Mouse (Mus musculus) MEL (cell line): Measurements from ENCODE around the gene Arhgef3. TPM values are rescaled to one million over a fixed set of nuclear protein-coding genes. Genes with fewer than 3 reads are reported as not detected.
"Not testable (repeated sequence)": the region's sequence is repeated elsewhere in the genome, so short reads cannot be mapped to it uniquely, and the experiment has no call there.

Experiments used
- DNase-seq: peaks from one replicate; pipeline ENCODE4 v3.0.0; 2011; ENCODE audit warnings: low read depth, low spot score
- H3K27ac ChIP-seq: 2 replicates; pipeline ENCODE4 v1.5.1; 2012; ENCODE audit warnings: low read depth, mild to moderate bottlenecking, control low read depth, low read length, moderate library complexity; ENCODE audit not compliant: control insufficient read depth
- H3K27me3 ChIP-seq, 2 experiments: fragments of 150-350 bp in 1 of 2; sonication (generic) in 1 of 2; 2 replicates each; pipeline ENCODE4 v1.6.1; 2012; ENCODE audit warnings: low read length in 2 of 2, mild to moderate bottlenecking in 2 of 2, improper control_type of control experiment in 1 of 2, moderate library complexity in 1 of 2; ENCODE audit not compliant: insufficient read depth in 2 of 2, control insufficient read depth in 1 of 2
- H3K36me3 ChIP-seq, 2 experiments: 2 replicates each; pipeline ENCODE4 v1.6.1; 2012 to 2014; ENCODE audit warnings: low read length in 2 of 2, improper control_type of control experiment in 1 of 2, inconsistent platforms in 1 of 2, mild to moderate bottlenecking in 1 of 2; ENCODE audit not compliant: insufficient read depth in 2 of 2, control insufficient read depth in 1 of 2
- H3K4me1 ChIP-seq, 2 experiments: fragments of 150-350 bp in 1 of 2; sonication (generic) in 1 of 2; 2 replicates each; pipeline ENCODE4 v1.6.1; 2012; ENCODE audit warnings: low read length in 2 of 2, improper control_type of control experiment in 1 of 2, mild to moderate bottlenecking in 1 of 2; ENCODE audit not compliant: insufficient read depth in 2 of 2, control insufficient read depth in 1 of 2
- H3K4me3 ChIP-seq, 2 experiments: fragments of 150-350 bp in 1 of 2; sonication (generic) in 1 of 2; 2 replicates each; pipeline ENCODE4 v1.5.1; 2012; ENCODE audit warnings: low read depth in 2 of 2, low read length in 2 of 2, mild to moderate bottlenecking in 2 of 2, moderate library complexity in 2 of 2, control low read depth in 1 of 2, improper control_type of control experiment in 1 of 2; ENCODE audit not compliant: control insufficient read depth in 1 of 2, insufficient read depth in 1 of 2
- H3K79me2 ChIP-seq: 2 replicates; pipeline ENCODE4 v1.6.1; 2012; ENCODE audit warnings: mild to moderate bottlenecking, low read length, moderate library complexity; ENCODE audit not compliant: control insufficient read depth, poor library complexity, insufficient read depth
- H3K9ac ChIP-seq: 2 replicates; pipeline ENCODE4 v1.6.1; 2012; ENCODE audit warnings: low read depth, mild to moderate bottlenecking, control low read depth, low read length, moderate library complexity; ENCODE audit not compliant: control insufficient read depth, poor library complexity, severe bottlenecking
- H3K9me3 ChIP-seq: fragments of 150-350 bp; sonication (generic); replicated peaks from 2 replicates; pipeline ENCODE4 v1.6.1; 2012; ENCODE audit warnings: mild to moderate bottlenecking, low read length, improper control_type of control experiment, moderate library complexity; ENCODE audit not compliant: insufficient read depth
- BHLHE40 ChIP-seq: IDR thresholded peaks from 2 replicates; pipeline ENCODE4 v1.6.1; 2012; ENCODE audit warnings: low read depth, mild to moderate bottlenecking, inconsistent platforms, low read length, improper control_type of control experiment, borderline replicate concordance
- CTCF ChIP-seq, 3 experiments: IDR thresholded peaks in 2 of 3; conservative IDR thresholded peaks in 1 of 3; 2 replicates each; pipeline ENCODE4 v1.5.1; 2011 to 2012; ENCODE audit warnings: low read length in 3 of 3, low read depth in 2 of 3, mild to moderate bottlenecking in 2 of 3, improper control_type of control experiment in 1 of 3, inconsistent platforms in 1 of 3, mixed read lengths in 1 of 3, moderate library complexity in 1 of 3; ENCODE audit not compliant: control insufficient read depth in 1 of 3, insufficient read depth in 1 of 3, poor library complexity in 1 of 3, severe bottlenecking in 1 of 3
- GABPA ChIP-seq: IDR thresholded peaks from 2 replicates; pipeline ENCODE4 v1.6.1; 2012; ENCODE audit warnings: low read depth, mild to moderate bottlenecking, inconsistent platforms, low read length, improper control_type of control experiment, moderate library complexity
- KAT2A ChIP-seq: conservative IDR thresholded peaks from 2 replicates; pipeline ENCODE4 v1.6.1; 2012; ENCODE audit warnings: low read depth, low read length, improper control_type of control experiment, inconsistent platforms
- MAFK ChIP-seq: IDR thresholded peaks from 2 replicates; pipeline ENCODE4 v1.6.1; 2011; ENCODE audit warnings: low read depth, mild to moderate bottlenecking, low read length, improper control_type of control experiment, borderline replicate concordance
- MAX ChIP-seq: IDR thresholded peaks from 2 replicates; pipeline ENCODE4 v1.6.1; 2011; ENCODE audit warnings: low read length, improper control_type of control experiment
- MEF2A ChIP-seq: IDR thresholded peaks from 2 replicates; pipeline ENCODE4 v1.6.1; 2014; ENCODE audit warnings: low read depth, mild to moderate bottlenecking, inconsistent platforms, low read length, improper control_type of control experiment; ENCODE audit not compliant: poor library complexity, insufficient replicate concordance, severe bottlenecking; ENCODE audit errors: extremely low read depth
- MXI1 ChIP-seq: IDR thresholded peaks from 2 replicates; pipeline ENCODE4 v1.6.1; 2011; ENCODE audit warnings: mild to moderate bottlenecking, low read depth, low read length, improper control_type of control experiment
- NELFE ChIP-seq: IDR thresholded peaks from 2 replicates; pipeline ENCODE4 v1.6.1; 2011; ENCODE audit warnings: low read depth, low read length, improper control_type of control experiment
- NRF1 ChIP-seq: IDR thresholded peaks from 2 replicates; pipeline ENCODE4 v1.6.1; 2014; ENCODE audit warnings: low read depth, mild to moderate bottlenecking, inconsistent platforms, low read length, improper control_type of control experiment, moderate library complexity; ENCODE audit not compliant: poor library complexity, insufficient read depth, severe bottlenecking
- POLR2A ChIP-seq, 2 experiments: IDR thresholded peaks; 2 replicates each; pipeline ENCODE4 v1.6.1; 2011 to 2012; ENCODE audit warnings: low read length in 2 of 2, mild to moderate bottlenecking in 2 of 2, control low read depth in 1 of 2, improper control_type of control experiment in 1 of 2, low read depth in 1 of 2, moderate library complexity in 1 of 2; ENCODE audit not compliant: control insufficient read depth in 1 of 2, insufficient read depth in 1 of 2, poor library complexity in 1 of 2
- RCOR1 ChIP-seq: IDR thresholded peaks from 2 replicates; pipeline ENCODE4 v1.6.1; 2012; ENCODE audit warnings: low read depth, mild to moderate bottlenecking, inconsistent platforms, low read length, improper control_type of control experiment
- SIN3A ChIP-seq: IDR thresholded peaks from 2 replicates; pipeline ENCODE4 v1.6.1; 2012; ENCODE audit warnings: low read length, improper control_type of control experiment, inconsistent platforms
- SMC3 ChIP-seq: IDR thresholded peaks from 2 replicates; pipeline ENCODE4 v1.6.1; 2011; ENCODE audit warnings: low read depth, low read length, improper control_type of control experiment
- TAL1 ChIP-seq: IDR thresholded peaks from 2 replicates; pipeline ENCODE4 v1.6.1; 2012; ENCODE audit warnings: mild to moderate bottlenecking, inconsistent platforms, low read length, moderate library complexity, mixed read lengths
- TCF12 ChIP-seq: IDR thresholded peaks from 2 replicates; pipeline ENCODE4 v1.6.1; 2014; ENCODE audit warnings: low read depth, mild to moderate bottlenecking, inconsistent platforms, low read length, improper control_type of control experiment, moderate library complexity
- UBTF ChIP-seq: IDR thresholded peaks from 2 replicates; pipeline ENCODE4 v1.6.1; 2012; ENCODE audit warnings: low read depth, mild to moderate bottlenecking, inconsistent platforms, low read length, improper control_type of control experiment, moderate library complexity, borderline replicate concordance; ENCODE audit not compliant: insufficient read depth
- ZC3H11A ChIP-seq: IDR thresholded peaks from 2 replicates; pipeline ENCODE4 v1.6.1; 2012; ENCODE audit warnings: low read depth, mild to moderate bottlenecking, inconsistent platforms, low read length, improper control_type of control experiment
- ZNF384 ChIP-seq: IDR thresholded peaks from 2 replicates; pipeline ENCODE4 v1.6.1; 2012; ENCODE audit warnings: low read depth, mild to moderate bottlenecking, inconsistent platforms, low read length, improper control_type of control experiment
- polyA plus RNA-seq, 2 experiments: library from polyadenylated mRNA; stranded (reverse) in 1 of 2; unstranded in 1 of 2; fragments of >175 nt in 1 of 2; fragments of >200 nt in 1 of 2; gene quantifications; 2 replicates each; pipeline versions ENCODE4 v1.2.1 to v1.2.4; 2012; ENCODE audit warnings: low replicate concordance in 2 of 2, low read depth in 1 of 2; ENCODE audit not compliant: insufficient read length in 2 of 2, insufficient read depth in 1 of 2, missing spikeins in 1 of 2
- total RNA-seq: library from RNA; depleted of rRNA; stranded (reverse); fragments of 300-350 nt; gene quantifications from 2 replicates; pipeline ENCODE4 v1.2.3, GENCODE M21; 2012

Arhgef3 gene
- total and polyA plus RNA-seq, 3 experiments: 2.1 to 2.7 TPM; not detected in 1

- Histone ChIP-seq H3K79me2 (no peaks in the 10 kb centered on the region), H3K27me3 (no peaks in the 10 kb centered on the region), H3K36me3 (no peaks in the 10 kb centered on the region), H3K9me3 (no peaks in the 10 kb centered on the region), H3K4me3 (no peak overlapping the region), H3K4me1 (no peaks in the 10 kb centered on the region)
- TF ChIP-seq MXI1 (no peak), ZC3H11A (no peak), POLR2A (IDR thresholded peaks at IDR 0.05; ENCODE audit: control insufficient read depth in 1 of 2, insufficient read depth in 1 of 2, low read depth in 1 of 2, low read length in 2 of 2, poor library complexity in 1 of 2) (no peak), MEF2A (no peak), BHLHE40 (no peak), KAT2A (no peak), SIN3A (no peak), MAX (no peak), TAL1 (no peak), NELFE (no peak), MAFK (no peak), GABPA (no peak), UBTF (no peak), SMC3 (no peak), TCF12 (no peak), RCOR1 (no peak)
- TF ChIP-seq, all 39 proteins: peak for 0
- DNase-seq: no peak
- Histone ChIP-seq H3K9ac (no peak overlapping the region), H3K27ac (no peak overlapping the region)
These were observed 131.7 kb downstream of the Arhgef3 start for GRCm38 (mm10) chr14:27246424-27246823.

GRCm38 (mm10) chr14:27246948-27247347 is 132.2 kb downstream of the Arhgef3 start:
- H3K27ac ChIP-seq, DNase-seq, H3K79me2 ChIP-seq, H3K9ac ChIP-seq, H3K36me3 ChIP-seq, H3K27me3 ChIP-seq, H3K9me3 ChIP-seq, H3K4me3 ChIP-seq, H3K4me1 ChIP-seq: not testable (repeated sequence)

- no peak overlapping the region for H3K4me3 ChIP-seq
- no peaks in the 10 kb centered on the region for H3K27me3 ChIP-seq
- H3K9ac ChIP-seq: no peak overlapping the region
- H3K79me2 ChIP-seq: no peaks in the 10 kb centered on the region
- TF ChIP-seq CTCF (IDR thresholded peaks at IDR 0.05 in 2 of 3, conservative IDR thresholded peaks at IDR 0.05 in 1 of 3; ENCODE audit: control insufficient read depth in 1 of 3, insufficient read depth in 1 of 3, low read depth in 2 of 3, low read length in 3 of 3, poor library complexity in 1 of 3, severe bottlenecking in 1 of 3) (no peak), NRF1 (no peak), ZNF384 (no peak)
- no peaks in the 10 kb centered on the region for H3K36me3 ChIP-seq
- H3K27ac ChIP-seq: no peak overlapping the region
- H3K4me1 ChIP-seq: no peaks in the 10 kb centered on the region
- no peaks in the 10 kb centered on the region for H3K9me3 ChIP-seq
- peak; percentile 5 for DNase-seq
These were observed 134.4 kb downstream of the Arhgef3 start for GRCm38 (mm10) chr14:27249121-27249520.
